Mouse (Mus musculus) liver, embryonic 16.5 days (tissue): Measurements from ENCODE around the gene Man1a. TPM values are rescaled to one million over a fixed set of nuclear protein-coding genes. Genes with fewer than 3 reads are reported as not detected.

Source experiments
- ATAC-seq: fragments of 200-750 bp; cut with Nextera tagmentation; 2 replicates; pipeline ENCODE4 v1.8.0; 2017; ENCODE audit warnings: low read depth, mild to moderate bottlenecking, moderate number of reproducible peaks, moderate library complexity
- H3K27ac ChIP-seq: fragments of 300-500 bp; sonication (generic); 2 replicates; pipeline ENCODE4 v1.5.1; 2014; ENCODE audit warnings: mild to moderate bottlenecking, low read length
- H3K27me3 ChIP-seq: fragments of 300-500 bp; sonication (generic); 2 replicates; pipeline ENCODE4 v1.6.1; 2014; ENCODE audit warnings: low read depth, low read length, mixed read lengths; ENCODE audit not compliant: control insufficient read depth, insufficient read depth
- H3K36me3 ChIP-seq: fragments of 300-500 bp; sonication (generic); 2 replicates; pipeline ENCODE4 v1.6.1; 2014; ENCODE audit warnings: mild to moderate bottlenecking; ENCODE audit not compliant: control insufficient read depth, insufficient read depth
- H3K4me1 ChIP-seq: fragments of 300-500 bp; sonication (generic); 2 replicates; pipeline ENCODE4 v1.6.1; 2014; ENCODE audit warnings: low read depth, low read length, mixed read lengths; ENCODE audit not compliant: control insufficient read depth
- H3K4me2 ChIP-seq: fragments of 300-500 bp; sonication (generic); 2 replicates; pipeline ENCODE4 v1.6.1; 2014; ENCODE audit warnings: low read depth, low read length, mixed read lengths
- H3K4me3 ChIP-seq: fragments of 300-500 bp; sonication (generic); 2 replicates; pipeline ENCODE4 v1.5.1; 2014; ENCODE audit warnings: low read depth, mild to moderate bottlenecking, low read length
- H3K9ac ChIP-seq: fragments of 300-500 bp; sonication (generic); 2 replicates; pipeline ENCODE4 v1.6.1; 2014; ENCODE audit warnings: low read depth, low read length
- H3K9me3 ChIP-seq: fragments of 300-500 bp; sonication (generic); replicated peaks from 2 replicates; pipeline ENCODE4 v1.6.1; 2016; ENCODE audit warnings: low read length; ENCODE audit not compliant: control insufficient read depth
- WGBS: fragments of 180-500 bp; shearing (Covaris S2); extraction: QIAGEN DNeasy Blood & Tissue Kit; methylation state at CpG from one replicate; pipeline ENCODE4 v1.1.7; 2014; ENCODE audit not compliant: insufficient replicate concordance; 5-methylcytosine and 5-hydroxymethylcytosine counted together
- polyA plus RNA-seq: library from polyadenylated mRNA; unstranded; fragments of >200 nt; fragmentation: Nextera tagmentation; extraction: Ambion mirVana; gene quantifications from 2 replicates; pipeline ENCODE4 v1.2.1, GENCODE M21; 2015

The Man1a gene
- polyA plus RNA-seq, 1 experiment from 2014 or later: 14.2 TPM

DNA sequence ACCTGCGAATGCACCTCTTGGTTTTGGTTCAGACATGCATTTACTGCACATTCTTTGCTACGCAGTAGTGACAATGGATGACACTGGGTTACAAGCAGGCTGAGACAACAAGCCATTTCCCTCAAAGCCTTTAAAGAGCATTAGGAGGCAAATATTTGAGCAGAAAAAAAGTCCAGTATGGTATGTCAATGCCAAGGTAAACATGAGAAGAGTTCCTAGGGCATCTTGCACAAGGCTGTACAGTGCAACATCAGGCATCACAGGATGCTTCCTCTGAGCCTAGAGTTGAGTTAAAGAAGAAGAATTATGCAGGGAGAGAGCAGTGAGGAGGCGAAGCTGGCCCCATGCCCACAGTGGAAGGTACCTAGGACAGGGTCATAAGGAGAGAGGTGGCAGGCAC lies 140.3 kb downstream of the Man1a start:
- ATAC-seq: peak; percentile 81
- Histone ChIP-seq H3K27me3 (no peaks in the 10 kb centered on the region), H3K27ac (no peak overlapping the region), H3K9me3 (no peaks in the 10 kb centered on the region), H3K4me1 (peaks cover 2% of the 10 kb centered on the region; the same call in 1 of the 2 replicates), H3K4me3 (no peak overlapping the region), H3K4me2 (no peak overlapping the region), H3K9ac (no peak overlapping the region), H3K36me3 (peaks cover 17% of the 10 kb centered on the region)
- 77% methylated on average over 3 of the region's 3 CpGs for WGBS

DNA sequence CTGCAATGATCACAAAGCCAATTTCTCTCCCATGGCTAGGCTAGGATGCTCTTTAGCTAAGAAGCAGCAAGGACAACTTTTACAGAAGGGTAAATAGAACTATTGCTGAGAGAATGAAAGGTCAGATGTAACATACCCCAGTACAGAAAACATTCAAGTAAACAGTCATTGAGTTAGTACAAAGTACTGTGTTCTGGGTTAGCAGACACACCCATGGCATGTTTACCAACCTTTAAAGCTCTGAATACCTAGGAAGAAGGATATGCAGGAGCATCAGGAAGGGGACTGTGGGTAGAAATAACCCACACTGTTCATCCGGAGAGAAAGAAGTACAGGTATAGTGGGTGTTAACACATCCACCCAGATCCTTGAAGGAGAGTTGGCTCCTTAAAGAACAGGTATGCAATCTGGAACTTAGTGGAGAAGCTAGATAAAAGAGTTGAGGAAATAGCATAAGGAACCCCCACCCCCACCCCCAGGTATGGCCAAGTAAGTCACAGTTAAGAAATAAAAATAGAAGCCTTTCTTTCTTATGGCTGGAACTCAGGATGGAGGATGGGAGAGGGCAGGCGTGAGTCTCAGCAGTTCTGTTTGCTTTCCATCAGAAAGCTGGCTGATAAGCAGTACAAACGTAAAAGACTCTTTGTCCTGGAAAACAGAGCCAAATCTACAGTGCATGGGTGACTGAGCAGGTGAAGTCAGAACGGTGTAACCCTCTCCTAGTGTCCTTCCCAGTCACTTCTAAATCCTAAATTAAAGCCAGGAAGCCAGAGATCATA lies 146.5 kb downstream of the Man1a start:
- Histone ChIP-seq H3K36me3 (peaks cover 19% of the 10 kb centered on the region), H3K4me2 (no peak overlapping the region; the same call in 1 of the 2 replicates), H3K27ac (peak overlapping the region; percentile 70), H3K4me1 (no peaks in the 10 kb centered on the region; the same call in 1 of the 2 replicates), H3K4me3 (no peak overlapping the region), H3K9ac (no peak overlapping the region), H3K27me3 (no peaks in the 10 kb centered on the region), H3K9me3 (no peaks in the 10 kb centered on the region)
- peak; percentile 78 for ATAC-seq
- 50% methylated on average over 4 of the region's 4 CpGs for WGBS

DNA sequence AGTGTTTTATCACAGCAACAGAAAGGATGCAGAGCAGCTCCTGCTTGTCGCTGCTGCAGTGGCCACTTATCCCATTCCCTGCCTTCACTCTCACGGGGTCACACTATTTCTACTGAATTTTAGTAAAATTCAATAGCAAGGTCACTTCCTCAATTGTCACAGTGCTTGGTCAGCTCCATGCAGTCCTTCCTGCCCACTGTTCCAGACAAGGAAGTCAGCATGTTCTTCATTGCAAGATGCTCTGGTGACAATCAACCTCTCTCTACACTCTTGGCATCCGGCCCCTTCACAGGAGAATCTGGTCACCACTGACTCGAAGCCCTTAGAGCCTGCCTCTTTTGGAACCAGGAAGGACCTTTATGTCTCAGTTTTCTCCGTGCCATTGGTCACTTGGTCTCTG lies 148.5 kb downstream of the Man1a start:
- H3K27ac ChIP-seq: no peak overlapping the region
- no peak overlapping the region for H3K4me3 ChIP-seq
- 53% methylated on average over 5 of the region's 5 CpGs for WGBS
- no peak overlapping the region for H3K4me2 ChIP-seq
- no peaks in the 10 kb centered on the region; the same call in 1 of the 2 replicates for H3K4me1 ChIP-seq
- H3K27me3 ChIP-seq: no peaks in the 10 kb centered on the region
- ATAC-seq: peak; percentile 24; the same call in 1 of the 2 replicates
- no peak overlapping the region for H3K9ac ChIP-seq
- H3K9me3 ChIP-seq: no peaks in the 10 kb centered on the region
- H3K36me3 ChIP-seq: peaks cover 17% of the 10 kb centered on the region

DNA sequence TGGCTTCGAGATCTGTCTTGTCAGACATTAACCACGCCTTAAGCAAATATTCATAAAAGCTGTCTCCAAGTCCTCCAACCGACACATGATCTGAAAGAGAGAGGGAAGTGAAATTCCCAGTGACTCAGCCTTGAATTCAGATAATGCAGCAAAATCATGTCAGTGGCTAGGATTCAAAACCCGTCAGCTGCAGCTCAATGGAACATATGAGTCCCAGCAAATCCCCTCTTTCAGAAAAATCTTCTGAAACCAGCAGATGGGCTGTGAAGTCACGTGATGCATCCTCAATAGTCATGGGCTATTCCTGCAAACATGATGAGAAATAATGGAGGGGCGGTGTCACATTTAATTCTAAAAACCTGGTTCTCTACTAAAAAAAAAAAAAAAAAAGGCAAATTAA lies 151.0 kb downstream of the Man1a start:
- Histone ChIP-seq H3K9me3 (no peaks in the 10 kb centered on the region), H3K4me1 (no peaks in the 10 kb centered on the region; the same call in 1 of the 2 replicates), H3K27me3 (no peaks in the 10 kb centered on the region), H3K9ac (no peak overlapping the region), H3K4me3 (no peak overlapping the region), H3K4me2 (no peak overlapping the region), H3K36me3 (peaks cover 8% of the 10 kb centered on the region), H3K27ac (no peak overlapping the region)
- no peak for ATAC-seq
- 79% methylated on average over 6 of the region's 6 CpGs for WGBS

DNA sequence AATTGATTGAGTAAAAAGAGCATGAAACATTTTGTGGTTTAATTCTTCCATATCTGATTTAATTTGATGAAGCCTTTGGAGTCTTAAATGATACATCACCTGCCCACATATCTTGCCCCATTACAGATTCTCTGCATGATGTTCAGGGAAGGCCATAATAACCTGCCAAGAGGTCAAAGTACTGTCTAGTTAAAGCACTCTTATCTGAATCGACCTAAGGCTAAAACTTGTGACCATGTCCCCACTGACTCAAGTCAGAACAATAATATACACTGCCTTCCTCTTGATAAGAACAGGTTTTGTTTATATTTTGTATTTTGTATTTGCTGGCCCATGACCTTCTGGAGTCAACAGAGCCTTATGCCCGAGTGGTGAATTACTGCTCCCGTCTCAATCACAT lies 154.2 kb downstream of the Man1a start:
- Histone ChIP-seq H3K4me1 (no peaks in the 10 kb centered on the region), H3K9ac (no peak overlapping the region), H3K9me3 (no peaks in the 10 kb centered on the region), H3K27me3 (no peaks in the 10 kb centered on the region), H3K4me2 (no peak overlapping the region), H3K27ac (no peak overlapping the region), H3K36me3 (peaks cover 13% of the 10 kb centered on the region), H3K4me3 (no peak overlapping the region)
- 63% methylated on average over 3 of the region's 3 CpGs for WGBS
- ATAC-seq: no peak

DNA sequence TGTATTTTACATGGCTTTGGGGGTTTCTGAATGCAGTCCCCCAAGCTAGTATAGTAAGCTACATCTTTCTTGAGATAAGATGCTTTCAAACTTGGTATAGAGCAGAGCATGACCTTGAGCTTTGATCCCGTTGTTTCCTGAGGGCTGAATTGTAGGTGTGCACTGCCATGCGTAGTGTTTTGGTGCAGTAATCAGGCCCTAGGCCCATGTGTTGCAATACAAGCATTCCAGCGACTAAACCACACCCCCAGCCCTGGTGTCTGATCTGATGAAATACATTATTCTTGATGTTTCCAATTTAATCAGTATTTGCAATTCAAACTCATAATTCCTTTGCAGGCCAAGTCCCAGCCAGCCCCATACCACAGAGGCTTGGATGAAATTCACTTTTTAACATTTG lies 158.9 kb downstream of the Man1a start:
- Histone ChIP-seq H3K4me1 (no peaks in the 10 kb centered on the region), H3K4me2 (no peak overlapping the region), H3K27me3 (no peaks in the 10 kb centered on the region), H3K9me3 (no peaks in the 10 kb centered on the region), H3K36me3 (peaks cover 13% of the 10 kb centered on the region), H3K4me3 (no peak overlapping the region), H3K9ac (no peak overlapping the region), H3K27ac (no peak overlapping the region)
- 62% methylated on average over 3 of the region's 3 CpGs for WGBS
- ATAC-seq: peak; percentile 59; the same call in 1 of the 2 replicates

DNA sequence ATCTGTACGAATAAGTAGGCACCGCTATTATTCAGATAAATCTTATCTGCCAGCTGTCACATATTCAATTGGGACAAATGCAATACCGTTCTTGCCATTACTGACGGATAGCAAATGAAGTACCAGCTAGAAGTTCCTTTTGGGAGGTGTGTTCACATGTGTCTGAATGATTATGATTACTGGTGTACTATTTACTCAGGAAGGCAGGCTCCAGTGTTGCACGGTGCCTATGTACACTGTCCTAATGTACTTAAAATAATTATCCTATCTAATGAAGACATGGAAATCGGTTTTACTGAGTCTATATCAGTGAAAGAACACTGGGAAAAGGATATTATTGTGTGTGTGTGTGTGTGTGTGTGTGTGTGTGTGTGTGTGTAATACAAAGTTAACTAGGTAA lies 160.7 kb downstream of the Man1a start:
- 75% methylated on average over 6 of the region's 6 CpGs for WGBS
- Histone ChIP-seq H3K27me3 (no peaks in the 10 kb centered on the region), H3K4me1 (no peaks in the 10 kb centered on the region), H3K9me3 (no peaks in the 10 kb centered on the region), H3K9ac (no peak overlapping the region), H3K36me3 (peaks cover 13% of the 10 kb centered on the region), H3K27ac (no peak overlapping the region), H3K4me3 (no peak overlapping the region), H3K4me2 (no peak overlapping the region)
- no peak for ATAC-seq

DNA sequence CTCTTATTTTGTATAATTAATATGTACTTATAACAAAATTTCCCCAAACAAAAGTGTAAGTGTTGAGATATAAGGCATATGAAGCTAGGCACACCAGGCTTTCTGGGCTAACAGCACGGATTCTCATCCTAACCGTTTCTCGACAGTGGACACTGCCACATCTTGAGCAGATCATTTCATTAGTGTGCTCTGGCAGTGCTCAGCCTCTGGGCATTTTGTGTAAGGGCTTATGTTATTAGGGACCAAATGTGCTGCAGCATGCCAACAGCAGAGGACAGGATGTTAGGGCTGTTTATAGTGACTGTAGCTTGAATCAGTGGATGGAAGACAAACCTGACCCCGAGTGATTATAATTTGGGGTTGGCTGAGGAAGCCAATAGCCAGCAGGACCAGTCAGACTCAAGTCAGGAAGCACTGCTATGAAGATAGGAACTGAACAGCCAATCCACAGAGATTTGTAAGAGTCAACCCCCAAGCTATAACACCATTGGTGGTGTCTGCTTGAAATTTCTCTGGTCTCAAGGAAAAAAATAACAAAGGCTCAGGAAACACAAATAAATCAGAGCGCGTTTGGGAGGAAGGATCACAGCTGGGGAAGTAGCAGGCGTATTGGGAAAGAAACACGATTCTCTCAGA lies 161.3 kb downstream of the Man1a start:
- Histone ChIP-seq H3K27ac (no peak overlapping the region), H3K4me1 (no peaks in the 10 kb centered on the region), H3K27me3 (no peaks in the 10 kb centered on the region), H3K9ac (no peak overlapping the region), H3K4me3 (no peak overlapping the region), H3K36me3 (peaks cover 13% of the 10 kb centered on the region), H3K9me3 (no peaks in the 10 kb centered on the region), H3K4me2 (no peak overlapping the region)
- ATAC-seq: no peak
- WGBS: 85% methylated on average over 8 of the region's 8 CpGs
